Mouse (Mus musculus) heart, embryonic 11.5 days (tissue): ENCODE results near the gene Srd5a2. TPM values are rescaled to one million over a fixed set of nuclear protein-coding genes. Genes with fewer than 3 reads are reported as not detected.

Experiments used
- ATAC-seq: fragments of 200-750 bp; cut with Nextera tagmentation; replicated peaks from 2 replicates; pipeline ENCODE4 v1.8.0; 2017; ENCODE audit warnings: moderate library complexity; ENCODE audit not compliant: insufficient number of reproducible peaks, low FRiP score, low TSS enrichment
- H3K27ac ChIP-seq: fragments of 300-500 bp; sonication (generic); 2 replicates; pipeline ENCODE4 v1.5.1; 2014; ENCODE audit warnings: mild to moderate bottlenecking, low read depth, low read length
- H3K27me3 ChIP-seq: fragments of 300-500 bp; sonication (generic); 2 replicates; pipeline ENCODE4 v1.6.1; 2014; ENCODE audit warnings: mild to moderate bottlenecking, low read length, mixed read lengths; ENCODE audit not compliant: control insufficient read depth, insufficient read depth
- H3K36me3 ChIP-seq: fragments of 300-500 bp; sonication (generic); 2 replicates; pipeline ENCODE4 v1.6.1; 2014; ENCODE audit warnings: mild to moderate bottlenecking, low read length, moderate library complexity, mixed read lengths; ENCODE audit not compliant: control insufficient read depth, insufficient read depth
- H3K4me1 ChIP-seq: fragments of 300-500 bp; sonication (generic); 2 replicates; pipeline ENCODE4 v1.6.1; 2014; ENCODE audit warnings: low read length; ENCODE audit not compliant: control insufficient read depth, insufficient read depth
- H3K4me2 ChIP-seq: fragments of 300-500 bp; sonication (generic); 2 replicates; pipeline ENCODE4 v1.6.1; 2014; ENCODE audit warnings: mild to moderate bottlenecking, moderate library complexity
- H3K4me3 ChIP-seq: fragments of 300-500 bp; sonication (generic); 2 replicates; pipeline ENCODE4 v1.5.1; 2014; ENCODE audit warnings: low read depth, low read length
- H3K9ac ChIP-seq: fragments of 300-500 bp; sonication (generic); 2 replicates; pipeline ENCODE4 v1.6.1; 2014; ENCODE audit warnings: mild to moderate bottlenecking, low read depth, low read length, moderate library complexity
- H3K9me3 ChIP-seq: fragments of 300-500 bp; sonication (generic); replicated peaks from 2 replicates; pipeline ENCODE4 v1.6.1; 2016; ENCODE audit warnings: low read length; ENCODE audit not compliant: control insufficient read depth
- WGBS: fragments of 180-500 bp; shearing (Covaris S2); extraction: QIAGEN DNeasy Blood & Tissue Kit; methylation state at CpG from one replicate; pipeline ENCODE4 v1.1.7; 2014; ENCODE audit not compliant: insufficient replicate concordance; 5-methylcytosine and 5-hydroxymethylcytosine counted together
- polyA plus RNA-seq: library from polyadenylated mRNA; unstranded; fragments of >200 nt; fragmentation: Nextera tagmentation; extraction: Ambion mirVana; gene quantifications from 2 replicates; pipeline ENCODE4 v1.2.1, GENCODE M21; 2014

The Srd5a2 gene
- polyA plus RNA-seq, 1 experiment from 2014 or later: not detected

DNA sequence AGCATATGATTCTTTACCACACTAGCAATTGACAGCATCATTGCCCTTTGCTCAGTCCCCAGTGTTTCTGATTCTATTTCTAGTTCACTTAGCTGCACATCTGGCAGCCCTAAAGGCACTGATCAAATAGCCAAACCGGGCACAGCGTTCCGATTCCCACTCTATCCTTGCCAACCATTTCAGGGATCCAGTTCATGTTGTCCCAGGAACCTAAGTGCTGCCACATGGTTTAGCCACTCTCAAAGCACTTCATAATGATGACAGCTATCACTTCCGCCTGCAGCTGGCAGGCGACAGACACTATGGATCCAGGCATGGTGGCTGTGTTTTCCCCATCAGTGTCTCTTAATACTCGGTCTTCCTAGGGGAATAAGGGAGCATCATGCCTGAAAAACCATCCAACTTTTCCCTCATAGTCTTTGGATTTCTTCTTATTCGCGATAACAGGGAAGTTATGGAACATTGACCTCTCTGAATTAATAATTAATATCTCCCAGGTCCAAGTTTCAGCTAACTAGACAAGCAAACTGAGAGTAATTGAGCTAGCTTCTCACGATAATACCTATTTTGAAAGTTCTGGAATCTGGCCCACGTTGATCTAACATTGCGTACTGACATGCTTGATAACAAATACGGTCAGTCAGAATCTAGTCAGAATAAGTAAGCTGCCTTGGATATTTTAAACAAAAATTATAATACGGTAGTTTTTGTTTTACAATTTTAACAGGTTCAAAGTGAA is 51.6 kb downstream of the Srd5a2 start:
- 71% methylated on average over 13 of the region's 13 CpGs for WGBS
- Histone ChIP-seq H3K9me3 (no peaks in the 10 kb centered on the region), H3K9ac (no peak overlapping the region), H3K27ac (no peak overlapping the region), H3K4me1 (peaks cover 4% of the 10 kb centered on the region), H3K4me3 (no peak overlapping the region), H3K27me3 (no peaks in the 10 kb centered on the region), H3K4me2 (no peak overlapping the region), H3K36me3 (no peaks in the 10 kb centered on the region)
- ATAC-seq: no peak

DNA sequence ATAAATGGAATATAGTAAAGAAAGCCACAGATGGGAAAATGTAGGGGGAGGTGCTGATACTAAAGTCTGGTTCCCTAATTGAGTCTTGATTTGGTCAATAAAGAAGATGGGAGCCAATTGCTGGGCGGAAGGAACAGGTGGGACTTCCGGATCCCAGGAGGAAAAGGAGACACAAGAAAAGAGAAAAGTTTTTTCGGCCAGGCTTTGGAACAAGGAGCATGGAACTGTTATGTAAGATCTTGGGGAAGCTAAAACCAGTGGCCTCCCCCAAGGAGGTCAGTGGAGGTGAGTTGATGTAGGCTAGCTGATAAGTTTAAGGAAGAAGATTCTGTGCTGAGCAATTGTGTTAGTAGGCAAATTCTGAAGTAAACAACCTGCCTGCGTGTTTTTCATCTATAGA is 56.5 kb downstream of the Srd5a2 start:
- no peak for ATAC-seq
- Histone ChIP-seq H3K27me3 (no peaks in the 10 kb centered on the region), H3K4me1 (peaks cover 4% of the 10 kb centered on the region), H3K9ac (no peak overlapping the region), H3K36me3 (no peaks in the 10 kb centered on the region), H3K27ac (no peak overlapping the region), H3K4me3 (no peak overlapping the region), H3K9me3 (no peaks in the 10 kb centered on the region), H3K4me2 (no peak overlapping the region)
- 82% methylated on average over 4 of the region's 4 CpGs for WGBS

DNA sequence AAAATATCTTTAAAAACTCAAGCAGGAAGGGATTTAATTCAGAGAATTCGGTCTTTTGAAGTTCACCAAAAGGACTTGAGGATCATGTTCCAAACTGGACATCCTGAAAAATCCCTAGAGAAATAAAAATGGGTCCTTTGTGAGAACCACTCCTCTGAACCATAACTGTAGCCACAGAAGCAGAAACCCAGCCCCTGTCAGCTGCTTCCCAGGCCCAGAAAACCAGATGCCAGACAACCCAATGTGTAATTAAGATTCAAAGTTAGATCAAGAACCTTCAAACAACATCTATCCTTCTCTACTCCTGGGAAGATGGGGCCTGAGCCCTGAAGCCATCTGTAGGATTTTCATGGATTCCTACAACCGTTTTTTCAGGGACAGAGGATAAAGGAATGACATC is 61.1 kb downstream of the Srd5a2 start:
- Histone ChIP-seq H3K9me3 (no peaks in the 10 kb centered on the region), H3K4me3 (no peak overlapping the region), H3K4me1 (no peaks in the 10 kb centered on the region), H3K27me3 (no peaks in the 10 kb centered on the region), H3K9ac (no peak overlapping the region), H3K27ac (no peak overlapping the region), H3K36me3 (no peaks in the 10 kb centered on the region), H3K4me2 (no peak overlapping the region)
- 73% methylated on average over 2 of the region's 2 CpGs for WGBS
- ATAC-seq: no peak

DNA sequence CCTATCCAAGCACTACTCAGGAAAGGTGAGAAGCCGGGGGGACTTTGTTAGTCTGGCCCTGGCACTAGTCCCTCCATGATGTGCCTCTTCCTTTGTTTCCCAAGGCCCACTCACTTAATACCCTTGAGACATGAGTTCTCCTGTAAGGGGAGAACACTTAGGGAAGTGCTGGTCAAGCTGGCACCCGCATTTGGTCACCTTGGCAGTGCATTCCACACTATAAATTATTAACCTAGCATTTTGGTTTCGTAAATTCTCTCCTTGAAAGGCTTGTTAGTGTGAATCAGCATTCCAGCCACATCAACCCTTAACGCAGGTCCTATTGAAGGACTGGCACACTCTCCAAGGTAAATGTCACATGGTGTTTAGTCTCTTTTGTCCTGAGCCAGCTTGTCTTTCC is 61.8 kb downstream of the Srd5a2 start:
- WGBS: 78% methylated on average over 4 of the region's 4 CpGs
- Histone ChIP-seq H3K9me3 (no peaks in the 10 kb centered on the region), H3K27me3 (no peaks in the 10 kb centered on the region), H3K4me2 (no peak overlapping the region), H3K9ac (no peak overlapping the region), H3K4me3 (no peak overlapping the region), H3K36me3 (no peaks in the 10 kb centered on the region), H3K27ac (no peak overlapping the region), H3K4me1 (no peaks in the 10 kb centered on the region)
- no peak for ATAC-seq

DNA sequence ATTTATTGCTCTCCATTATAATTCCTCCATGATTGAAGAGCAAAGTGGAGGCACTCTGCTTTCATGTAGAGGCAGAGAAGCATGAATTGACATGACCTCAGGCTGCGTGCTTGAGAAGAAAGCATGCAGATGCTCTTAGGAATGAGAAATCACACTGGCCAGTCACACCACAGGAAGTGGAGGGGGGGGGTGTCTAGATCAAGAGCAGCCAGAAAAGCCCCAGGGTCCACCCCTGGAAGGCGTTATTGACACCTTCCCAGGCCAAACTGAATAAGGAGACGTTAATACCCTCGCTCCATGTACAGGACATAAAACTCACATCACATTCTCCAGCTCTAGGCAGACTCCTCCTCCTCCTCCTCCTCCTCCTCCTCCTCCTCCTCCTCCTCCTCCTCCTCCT is 63.2 kb downstream of the Srd5a2 start:
- Histone ChIP-seq H3K9ac (no peak overlapping the region), H3K27me3 (no peaks in the 10 kb centered on the region), H3K4me3 (no peak overlapping the region), H3K9me3 (no peaks in the 10 kb centered on the region), H3K4me2 (no peak overlapping the region), H3K36me3 (no peaks in the 10 kb centered on the region), H3K27ac (no peak overlapping the region), H3K4me1 (no peaks in the 10 kb centered on the region)
- ATAC-seq: no peak
- WGBS: 17% methylated on average over 4 of the region's 4 CpGs

DNA sequence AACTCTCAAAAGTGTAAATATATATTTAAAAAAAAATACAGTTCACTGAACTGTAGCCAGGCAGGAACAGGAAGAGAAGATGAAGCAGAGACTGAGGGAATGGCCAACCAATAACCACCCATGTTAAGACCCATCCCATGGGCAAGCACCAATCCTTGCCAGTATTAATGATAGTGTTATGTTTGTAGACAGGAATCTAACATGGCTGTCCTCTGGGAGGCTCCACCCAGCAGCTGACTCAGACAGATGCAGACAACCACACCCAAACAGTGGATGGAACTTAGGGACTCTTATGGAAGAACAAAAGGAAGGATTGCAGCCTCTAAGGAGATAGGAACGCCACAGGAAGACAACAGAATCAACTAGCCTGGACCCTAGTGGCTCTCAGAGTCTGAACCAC is 64.8 kb downstream of the Srd5a2 start:
- Histone ChIP-seq H3K27ac (no peak overlapping the region), H3K4me1 (no peaks in the 10 kb centered on the region), H3K27me3 (no peaks in the 10 kb centered on the region), H3K9me3 (no peaks in the 10 kb centered on the region), H3K9ac (no peak overlapping the region), H3K36me3 (no peaks in the 10 kb centered on the region), H3K4me2 (no peak overlapping the region), H3K4me3 (no peak overlapping the region)
- no peak for ATAC-seq
- 72% methylated on average over 1 of the region's 1 CpGs for WGBS

DNA sequence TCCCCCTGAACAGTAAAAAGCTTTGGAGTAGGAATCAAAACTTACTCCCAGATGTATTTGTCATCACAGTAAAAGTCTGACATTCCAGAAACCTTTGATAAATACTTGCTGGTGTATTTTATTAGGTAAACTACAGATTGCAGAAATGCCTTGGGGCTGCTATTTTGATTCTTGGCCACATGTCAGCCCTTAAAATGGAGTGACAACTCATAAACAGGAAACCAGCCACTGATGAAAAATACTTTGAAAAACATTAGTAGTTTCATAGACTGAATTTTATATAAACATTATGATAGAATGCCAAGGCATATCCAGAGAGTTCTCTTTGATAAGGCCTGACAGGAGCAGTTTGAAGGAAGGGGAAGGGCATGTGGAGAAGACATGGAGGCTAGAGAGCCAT is 71.7 kb downstream of the Srd5a2 start:
- Histone ChIP-seq H3K9ac (no peak overlapping the region), H3K27ac (no peak overlapping the region), H3K4me1 (no peaks in the 10 kb centered on the region), H3K4me2 (no peak overlapping the region), H3K36me3 (no peaks in the 10 kb centered on the region), H3K4me3 (no peak overlapping the region), H3K27me3 (no peaks in the 10 kb centered on the region), H3K9me3 (no peaks in the 10 kb centered on the region)
- ATAC-seq: no peak

DNA sequence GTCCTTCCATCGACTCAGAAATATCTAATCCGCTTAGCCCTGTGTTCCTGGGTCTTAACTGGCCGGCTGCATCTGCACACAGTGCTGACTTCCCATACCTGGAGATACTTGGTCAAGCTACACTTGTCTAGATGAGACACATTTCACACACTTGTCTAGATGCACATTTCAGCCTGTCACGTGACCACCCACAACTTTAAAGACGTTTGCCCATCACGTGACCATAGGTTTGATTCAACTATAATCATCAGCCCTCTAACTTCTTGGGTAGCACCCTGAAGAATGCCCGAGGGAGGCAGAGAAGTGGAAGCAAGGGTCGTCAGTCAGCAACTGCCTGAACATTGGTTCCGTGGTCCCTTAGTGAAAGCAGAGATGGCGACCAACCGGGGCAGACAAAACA is 75.1 kb downstream of the Srd5a2 start:
- H3K4me3 ChIP-seq: no peak overlapping the region
- no peaks in the 10 kb centered on the region for H3K4me1 ChIP-seq
- H3K9ac ChIP-seq: no peak overlapping the region
- no peaks in the 10 kb centered on the region for H3K36me3 ChIP-seq
- no peak overlapping the region for H3K4me2 ChIP-seq
- H3K27me3 ChIP-seq: no peaks in the 10 kb centered on the region
- H3K27ac ChIP-seq: no peak overlapping the region
- ATAC-seq: no peak
- no peaks in the 10 kb centered on the region for H3K9me3 ChIP-seq
- 83% methylated on average over 11 of the region's 11 CpGs for WGBS

DNA sequence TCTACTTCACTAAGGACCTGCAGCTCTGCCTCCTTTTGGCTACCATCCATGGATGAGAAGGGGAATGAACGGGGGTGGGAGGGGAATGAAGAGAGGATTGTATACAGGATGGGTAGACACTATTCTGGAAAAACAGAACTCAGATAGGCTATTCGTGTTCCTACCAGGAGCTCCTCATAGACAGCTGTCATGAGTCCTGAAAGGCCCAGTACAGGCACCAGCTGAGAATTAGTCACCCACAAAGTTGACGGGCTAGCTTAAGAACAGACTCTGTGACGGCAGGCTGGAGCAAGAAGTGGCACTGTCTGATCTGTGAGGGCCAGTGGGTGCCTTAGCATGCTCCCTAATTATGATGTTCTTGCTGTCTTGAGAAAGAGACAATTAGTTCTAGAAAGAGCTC is 76.4 kb downstream of the Srd5a2 start:
- no peaks in the 10 kb centered on the region for H3K4me1 ChIP-seq
- 75% methylated on average over 4 of the region's 4 CpGs for WGBS
- H3K27ac ChIP-seq: no peak overlapping the region
- no peaks in the 10 kb centered on the region for H3K36me3 ChIP-seq
- H3K4me2 ChIP-seq: no peak overlapping the region
- no peak overlapping the region for H3K4me3 ChIP-seq
- no peak for ATAC-seq
- H3K9ac ChIP-seq: no peak overlapping the region
- H3K9me3 ChIP-seq: no peaks in the 10 kb centered on the region
- no peaks in the 10 kb centered on the region for H3K27me3 ChIP-seq
